Mouse (Mus musculus): ENCODE measurements at regions not wholly inside any gene's neighbourhood (a gene's known extent, or its start where the extent isn't known, plus 50 kb on each side); places are given as distances from the start of the nearest gene placed in this dataset.
"Not testable (repeated sequence)": the region's sequence is repeated elsewhere in the genome, so short reads cannot be mapped to it uniquely, and the experiment has no call there.

DNA sequence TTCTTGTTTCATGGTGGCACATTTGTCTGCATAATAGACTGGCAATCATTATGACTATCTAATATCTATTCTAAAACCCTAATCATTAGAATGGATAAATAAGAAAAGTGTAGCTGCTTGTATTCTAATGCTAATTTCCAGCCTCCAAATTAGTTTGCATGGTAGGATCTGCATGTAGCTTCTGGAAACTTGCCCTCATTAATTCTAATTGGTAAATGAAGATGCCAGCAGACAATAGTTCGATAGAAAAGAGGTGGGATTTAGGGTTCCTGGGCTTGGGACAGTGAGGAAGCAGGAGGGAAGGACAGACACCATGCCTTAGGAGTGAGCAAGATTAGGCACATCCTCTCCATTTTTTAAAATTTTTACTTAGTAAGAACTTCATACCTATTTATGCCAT lies 1008.3 kb downstream of the Basp1 start:
- DNase-seq (ENCODE audit: low spot score), result no peak

- DNase-seq (ENCODE audit: low spot score), result no peak
These were observed 1013.5 kb downstream of the Basp1 start for GRCm38 (mm10) chr15:24400088-24400487.

GRCm38 (mm10) chr15:24358398-24358797 lies 1055.2 kb downstream of the Basp1 start:
- DNase-seq (ENCODE audit: low spot score), result no peak

- DNase-seq (ENCODE audit: low spot score), result no peak
These were observed 1064.5 kb downstream of the Basp1 start for GRCm38 (mm10) chr15:24348975-24349560.

GRCm38 (mm10) chr15:24335876-24336275 lies 1077.7 kb downstream of the Basp1 start:
- not testable (repeated sequence) for DNase-seq (ENCODE audit: low spot score)

DNA sequence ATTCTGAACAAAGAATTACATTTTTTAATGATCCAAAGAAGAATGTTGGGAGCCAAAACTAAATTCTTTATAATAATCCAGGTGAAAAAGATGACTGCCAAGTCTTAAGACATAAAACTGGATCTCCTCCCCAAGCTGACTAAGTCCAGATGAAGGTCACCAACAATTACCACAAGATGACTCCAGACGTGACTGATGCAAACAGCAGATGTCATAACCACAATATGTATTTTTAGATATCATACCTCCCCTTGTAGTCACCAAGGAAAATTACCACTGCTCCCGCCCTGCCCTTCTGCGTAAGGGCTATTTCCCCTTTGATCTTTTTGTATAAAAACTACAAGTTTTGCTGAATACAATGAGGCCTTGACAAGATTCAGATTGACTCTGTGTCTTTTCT lies 1110.4 kb downstream of the Basp1 start:
- DNase-seq (ENCODE audit: low spot score), result not testable (repeated sequence)

- no peak for DNase-seq (ENCODE audit: low spot score)
These were observed 1116.3 kb downstream of the Basp1 start for GRCm38 (mm10) chr15:24297236-24297635.

DNA sequence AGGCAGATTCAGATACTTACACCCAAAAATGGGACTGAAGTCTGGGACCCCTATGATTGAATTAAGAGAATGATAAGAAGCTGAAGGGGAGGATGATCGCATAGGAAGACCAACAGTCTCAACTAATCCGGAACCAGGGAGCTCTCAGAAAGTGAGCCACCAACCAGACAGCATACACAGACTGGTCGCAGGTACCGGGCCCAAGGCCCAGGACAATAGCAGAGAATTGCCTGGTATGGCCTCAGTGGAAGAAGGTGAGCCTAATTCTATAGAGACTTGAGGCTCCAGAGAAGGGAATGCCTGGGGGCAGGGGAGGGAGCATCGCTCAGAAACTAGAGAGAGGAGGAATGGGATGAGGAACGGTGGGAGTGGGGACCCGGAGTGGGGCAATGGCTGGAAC lies 1116.8 kb downstream of the Basp1 start:
- DNase-seq (ENCODE audit: low spot score), result no peak

DNA sequence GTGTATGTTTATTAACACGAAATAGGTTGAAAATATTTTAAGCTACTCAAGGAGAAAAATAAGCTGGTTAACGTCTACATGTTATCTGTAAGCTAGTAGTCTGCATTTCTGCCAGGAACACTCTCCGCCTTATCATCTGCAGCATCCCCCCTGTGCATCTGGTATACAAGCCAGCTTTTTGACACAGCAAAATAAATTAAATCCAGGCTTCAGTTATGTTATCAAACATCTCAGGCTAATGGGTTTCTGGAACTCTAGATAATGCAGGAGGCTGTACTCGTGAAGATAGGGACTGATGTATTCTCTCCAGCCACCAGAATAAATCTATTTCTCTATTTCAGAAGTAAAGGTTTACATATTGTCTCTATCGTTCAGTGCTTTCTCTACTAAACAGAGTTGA lies 1138.5 kb downstream of the Basp1 start:
- DNase-seq (ENCODE audit: low spot score), result no peak

DNA sequence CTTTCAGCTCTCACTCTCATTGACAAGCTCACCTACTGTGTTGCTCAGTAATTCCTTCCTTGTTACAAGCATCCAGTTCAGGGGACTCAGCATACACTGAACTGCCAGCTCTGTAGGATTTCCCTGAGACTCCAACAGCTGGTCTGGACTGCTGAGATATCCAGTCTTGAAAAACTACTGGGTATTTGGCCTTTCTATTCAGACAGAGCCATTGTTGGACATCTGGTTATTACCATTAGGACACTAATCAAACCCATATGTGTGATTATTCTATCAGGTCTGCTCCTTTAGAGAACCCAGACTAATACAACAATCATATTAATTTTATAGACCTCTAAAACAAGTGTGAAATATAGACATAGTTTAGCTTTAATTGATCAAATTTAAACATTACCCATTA lies 1146.2 kb downstream of the Basp1 start:
- no peak for DNase-seq (ENCODE audit: low spot score)
